Mouse (Mus musculus) erythroblast, embryonic 14.5 days (primary cell): ENCODE results near the gene Gnl3l.

Source experiments
- GATA1 ChIP-seq: IDR thresholded peaks from 2 replicates; pipeline ENCODE4 v1.6.1; 2012; ENCODE audit warnings: low read length, inconsistent platforms, mixed read lengths
- TAL1 ChIP-seq: IDR thresholded peaks from 3 replicates; pipeline ENCODE4 v1.6.1; 2012; ENCODE audit warnings: low read length, inconsistent platforms, mixed read lengths

DNA sequence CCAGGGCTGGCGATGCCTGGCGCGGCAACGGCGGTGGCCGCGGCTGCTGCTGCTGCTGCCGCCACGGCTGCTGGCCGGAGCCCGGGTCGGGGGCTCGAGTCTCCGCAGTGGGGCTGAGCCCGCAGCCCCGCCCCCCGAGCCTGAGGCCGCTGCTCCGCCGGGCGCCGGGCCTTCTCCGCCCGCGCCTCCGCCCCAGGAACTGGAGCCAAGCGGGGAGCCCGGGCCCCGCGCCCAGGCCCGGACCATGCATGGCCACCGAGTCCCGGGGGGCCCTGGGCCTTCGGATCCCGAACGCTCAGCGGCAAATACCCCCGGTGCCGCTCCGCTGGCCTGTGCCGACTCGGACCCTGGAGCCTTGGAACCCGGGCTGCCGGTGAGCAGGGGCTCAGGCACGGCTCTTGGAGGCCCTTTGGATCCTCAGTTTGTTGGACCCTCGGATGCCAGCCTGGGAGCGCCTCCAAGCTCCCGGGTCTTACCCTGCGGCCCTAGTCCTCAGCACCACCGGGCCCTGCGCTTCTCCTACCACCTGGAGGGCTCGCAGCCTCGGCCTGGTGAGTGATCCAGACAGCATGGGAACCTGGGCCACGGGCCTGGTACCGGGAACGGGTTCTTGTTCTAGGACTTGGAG is 30.4 kb upstream of the Gnl3l start:
- TF ChIP-seq TAL1 (no peak), GATA1 (no peak)
